1 mouse cellular context compared by ENCODE assay signal in genomic region chr12:84616977-84617630, GRCm38 (mm10).
TF ChIP-seq lines count a peak whose summit lies in the region.

Abcd4 (minus strand) TSS chr12:84617413.

TF ChIP-seq in CH12.LX, 34 proteins besides CTCF, POLR2A, EP300 and RAD21 (continued from another document):
- TF ChIP-seq MXI1 (IDR thresholded peaks at IDR 0.05; ENCODE audit: low read depth, low read length) (no peak; the same call in 1 of the 2 replicates), KAT2A (IDR thresholded peaks at IDR 0.05; ENCODE audit: insufficient replicate concordance, low read length) (peak; percentile 71; the same call in 1 of the 2 replicates), RCOR1 (conservative IDR thresholded peaks at IDR 0.05; ENCODE audit: low read depth, low read length) (no peak), CHD2 (IDR thresholded peaks at IDR 0.05; ENCODE audit: low read length) (no peak), NELFE (IDR thresholded peaks at IDR 0.05; ENCODE audit: low read depth, low read length) (peak; percentile 58; the same call in 1 of the 2 replicates), TBP (conservative IDR thresholded peaks at IDR 0.05; ENCODE audit: low read depth, low read length) (peak; percentile 88), GABPA (IDR thresholded peaks at IDR 0.05; ENCODE audit: insufficient replicate concordance, low read depth, low read length) (peak; percentile 55), JUN (IDR thresholded peaks at IDR 0.05; ENCODE audit: insufficient read depth, low read depth, low read length) (no peak), MYC (IDR thresholded peaks at IDR 0.05; ENCODE audit: low read depth, low read length) (0 out of 2 replicates have a peak, but pooled peaks have one; percentile 5), TCF12 (IDR thresholded peaks at IDR 0.05; ENCODE audit: low read depth, low read length) (peak; percentile 81), MAZ (IDR thresholded peaks at IDR 0.05; ENCODE audit: low read depth, low read length) (peak; percentile 92), ZKSCAN1 (IDR thresholded peaks at IDR 0.05; ENCODE audit: borderline replicate concordance, low read depth, low read length) (no peak)
